Mouse (Mus musculus) kidney, postnatal 0 days (tissue): ENCODE data around the gene Gm19426. TPM values are rescaled to one million over a fixed set of nuclear protein-coding genes. Genes with fewer than 3 reads are reported as not detected.

ENCODE experiments used
- ATAC-seq: fragments of 200-750 bp; cut with Nextera tagmentation; replicated peaks from 2 replicates; pipeline ENCODE4 v1.8.0; 2017; ENCODE audit warnings: low read depth, moderate number of reproducible peaks, moderate TSS enrichment, moderate library complexity; ENCODE audit not compliant: low FRiP score
- DNase-seq: peaks from one replicate; pipeline ENCODE4 v3.0.0-alpha.2; 2016; ENCODE audit warnings: low spot score
- H3K27ac ChIP-seq: fragments of 300-500 bp; sonication (generic); 2 replicates; pipeline ENCODE4 v1.5.1; 2014; ENCODE audit warnings: mild to moderate bottlenecking
- H3K27me3 ChIP-seq: fragments of 300-500 bp; sonication (generic); 2 replicates; pipeline ENCODE4 v1.6.1; 2014; ENCODE audit warnings: low read length, mixed read lengths; ENCODE audit not compliant: insufficient read depth
- H3K36me3 ChIP-seq: fragments of 300-500 bp; sonication (generic); 2 replicates; pipeline ENCODE4 v1.6.1; 2014; ENCODE audit warnings: low read length, mixed read lengths; ENCODE audit not compliant: insufficient read depth
- H3K4me1 ChIP-seq: fragments of 300-500 bp; sonication (generic); replicated peaks from 2 replicates; pipeline ENCODE4 v1.6.1; 2014; ENCODE audit warnings: antibody characterized with exemption, low read length, mixed read lengths; ENCODE audit not compliant: insufficient read depth
- H3K4me2 ChIP-seq: fragments of 300-500 bp; sonication (generic); 2 replicates; pipeline ENCODE4 v1.6.1; 2014; ENCODE audit warnings: mild to moderate bottlenecking, low read length, moderate library complexity, mixed read lengths
- H3K4me3 ChIP-seq: fragments of 300-500 bp; sonication (generic); replicated peaks from 2 replicates; pipeline ENCODE4 v1.5.1; 2014; ENCODE audit warnings: low read depth, low read length
- H3K9ac ChIP-seq: fragments of 300-500 bp; sonication (generic); 2 replicates; pipeline ENCODE4 v1.6.1; 2014; ENCODE audit warnings: low read depth, low read length
- H3K9me3 ChIP-seq: fragments of 300-500 bp; sonication (generic); replicated peaks from 2 replicates; pipeline ENCODE4 v1.6.1; 2016; ENCODE audit warnings: low read length, inconsistent platforms, mixed read lengths
- CTCF ChIP-seq: IDR thresholded peaks from 2 replicates; pipeline ENCODE4 v1.5.1; 2016; ENCODE audit warnings: antibody characterized with exemption, low read depth, mild to moderate bottlenecking, moderate library complexity
- WGBS: fragments of 180-500 bp; shearing (Covaris S2); extraction: QIAGEN DNeasy Blood & Tissue Kit; methylation state at CpG from one replicate; pipeline ENCODE4 v1.1.7; 2014; 5-methylcytosine and 5-hydroxymethylcytosine counted together
- polyA plus RNA-seq: library from polyadenylated mRNA; unstranded; fragments of >200 nt; fragmentation: Nextera tagmentation; extraction: Ambion mirVana; gene quantifications from 2 replicates; pipeline ENCODE4 v1.2.1, GENCODE M21; 2015

The Gm19426 gene
- polyA plus RNA-seq, 1 experiment from 2014 or later = 9.3 TPM

GRCm38 (mm10) chr2:84721182-84721581 is 22.3 kb downstream of the Gm19426 start:
- no peak overlapping the region for H3K27ac ChIP-seq
- no peak for ATAC-seq
- H3K4me2 ChIP-seq = no peak overlapping the region
- H3K36me3 ChIP-seq = peaks cover 16% of the 10 kb centered on the region
- H3K9ac ChIP-seq = no peak overlapping the region
- WGBS = 65% methylated on average over 3 of the region's 3 CpGs
- no peak overlapping the region for H3K4me3 ChIP-seq
- H3K27me3 ChIP-seq = no peaks in the 10 kb centered on the region
- H3K4me1 ChIP-seq = 0 out of 2 replicates have a peak, but pooled peaks cover 1% of the 10 kb centered on the region
- DNase-seq = no peak
- TF ChIP-seq CTCF = no peak
- H3K9me3 ChIP-seq = no peaks in the 10 kb centered on the region

GRCm38 (mm10) chr2:84720718-84721117 is 22.7 kb downstream of the Gm19426 start:
- Histone ChIP-seq H3K27me3 (no peaks in the 10 kb centered on the region), H3K9me3 (no peaks in the 10 kb centered on the region), H3K4me2 (no peak overlapping the region), H3K4me1 (no peaks in the 10 kb centered on the region), H3K4me3 (no peak overlapping the region), H3K27ac (no peak overlapping the region), H3K9ac (no peak overlapping the region), H3K36me3 (peaks cover 16% of the 10 kb centered on the region)
- no peak for TF ChIP-seq CTCF
- DNase-seq = no peak
- 87% methylated on average over 2 of the region's 2 CpGs for WGBS
- ATAC-seq = no peak

DNA sequence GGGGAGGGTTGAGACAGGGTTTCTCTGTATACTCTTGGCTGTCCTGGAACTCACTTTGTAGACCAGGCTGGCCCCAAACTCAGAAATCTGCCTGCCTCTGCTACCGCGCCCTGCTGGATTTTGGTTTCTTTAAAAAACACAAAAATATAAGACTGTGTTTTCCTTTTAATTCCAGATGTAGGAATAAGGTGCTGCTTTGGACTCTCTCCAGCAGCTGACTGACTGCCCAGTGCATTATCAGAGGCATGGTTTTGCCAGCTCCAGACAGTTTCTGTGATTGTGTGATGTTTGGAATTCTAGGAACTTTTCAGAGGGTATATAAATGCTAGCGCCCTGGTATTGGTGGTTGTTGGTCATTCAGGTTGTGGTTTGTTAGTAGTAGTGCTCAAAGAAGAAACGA is 26.1 kb downstream of the Gm19426 start:
- no peak overlapping the region for H3K4me3 ChIP-seq
- H3K4me2 ChIP-seq = no peak overlapping the region
- no peak for TF ChIP-seq CTCF
- H3K9ac ChIP-seq = no peak overlapping the region
- 98% methylated on average over 4 of the region's 4 CpGs for WGBS
- no peaks in the 10 kb centered on the region for H3K9me3 ChIP-seq
- H3K36me3 ChIP-seq = peaks cover 4% of the 10 kb centered on the region; the same call in 1 of the 2 replicates
- ATAC-seq (no peak), DNase-seq (no peak)
- H3K27ac ChIP-seq = no peak overlapping the region
- no peaks in the 10 kb centered on the region for H3K27me3 ChIP-seq
- H3K4me1 ChIP-seq = peaks cover 4% of the 10 kb centered on the region; the same call in 1 of the 2 replicates

DNA sequence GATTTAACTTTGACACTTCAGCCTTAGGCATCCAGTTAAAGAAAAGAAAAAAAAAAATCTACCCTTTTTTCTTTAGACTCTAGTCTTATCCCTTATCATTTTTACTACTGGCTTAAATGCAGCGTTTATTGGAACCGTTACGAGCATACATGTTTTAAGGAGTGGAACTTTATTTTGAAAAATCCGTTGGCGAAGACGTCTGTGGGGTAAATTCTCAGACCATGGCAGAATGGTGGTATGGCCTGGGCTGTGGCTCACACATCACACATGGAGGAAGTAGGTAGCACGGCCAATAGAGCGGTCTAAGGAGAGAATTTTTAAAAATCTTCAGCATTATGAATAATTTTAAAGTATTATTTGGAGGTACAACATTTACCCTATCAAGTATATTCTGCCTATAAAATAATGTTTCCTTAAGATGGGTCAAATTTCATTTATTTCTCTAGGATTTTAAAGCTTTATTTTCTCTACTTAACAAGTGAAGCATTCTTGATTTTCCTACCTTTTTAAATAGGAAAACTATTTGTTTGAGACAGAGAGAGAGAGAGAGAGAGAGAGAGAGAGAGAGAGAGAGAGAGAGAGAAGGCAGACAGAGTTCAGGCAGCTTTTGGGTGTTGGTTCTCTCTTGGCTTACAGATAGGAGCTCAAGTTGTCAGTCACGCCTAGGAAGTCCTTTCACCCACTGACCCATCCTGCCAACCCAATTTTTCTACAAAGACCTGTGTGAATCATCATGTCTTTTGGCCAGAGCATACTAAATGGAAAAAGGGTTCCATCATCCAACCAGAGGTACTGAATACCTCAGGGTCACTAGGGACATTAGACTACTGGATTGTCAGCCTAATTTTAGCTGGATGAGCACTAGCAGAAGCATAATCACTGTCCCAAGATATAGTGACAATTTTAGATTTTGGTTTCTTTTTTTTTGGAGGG is 26.8 kb downstream of the Gm19426 start:
- DNase-seq (no peak), ATAC-seq (no peak)
- peak overlapping the region; percentile 98 for H3K4me3 ChIP-seq
- H3K9me3 ChIP-seq = no peaks in the 10 kb centered on the region
- H3K27ac ChIP-seq = peak overlapping the region; percentile 98
- TF ChIP-seq CTCF = no peak
- peak overlapping the region; percentile 67 for H3K4me2 ChIP-seq
- H3K36me3 ChIP-seq = no peaks in the 10 kb centered on the region
- H3K27me3 ChIP-seq = no peaks in the 10 kb centered on the region
- peak overlapping the region; percentile 48 for H3K9ac ChIP-seq
- H3K4me1 ChIP-seq = peaks cover 4% of the 10 kb centered on the region; the same call in 1 of the 2 replicates
- WGBS = 27% methylated on average over 9 of the region's 9 CpGs

GRCm38 (mm10) chr2:84715562-84716361 is 27.7 kb downstream of the Gm19426 start:
- H3K36me3 ChIP-seq = 0 out of 2 replicates have a peak, but pooled peaks cover under 1% of the 10 kb centered on the region
- H3K27ac ChIP-seq = peak overlapping the region; percentile 98
- DNase-seq = peak; percentile 99
- peak; percentile 95 for ATAC-seq
- peak overlapping the region; percentile 48 for H3K9ac ChIP-seq
- peak overlapping the region; percentile 98 for H3K4me3 ChIP-seq
- peaks cover 4% of the 10 kb centered on the region; the same call in 1 of the 2 replicates for H3K4me1 ChIP-seq
- no peaks in the 10 kb centered on the region for H3K9me3 ChIP-seq
- TF ChIP-seq CTCF = no peak
- WGBS = under 1% methylated on average over 33 of the region's 33 CpGs
- peak overlapping the region; percentile 67 for H3K4me2 ChIP-seq
- H3K27me3 ChIP-seq = no peaks in the 10 kb centered on the region

DNA sequence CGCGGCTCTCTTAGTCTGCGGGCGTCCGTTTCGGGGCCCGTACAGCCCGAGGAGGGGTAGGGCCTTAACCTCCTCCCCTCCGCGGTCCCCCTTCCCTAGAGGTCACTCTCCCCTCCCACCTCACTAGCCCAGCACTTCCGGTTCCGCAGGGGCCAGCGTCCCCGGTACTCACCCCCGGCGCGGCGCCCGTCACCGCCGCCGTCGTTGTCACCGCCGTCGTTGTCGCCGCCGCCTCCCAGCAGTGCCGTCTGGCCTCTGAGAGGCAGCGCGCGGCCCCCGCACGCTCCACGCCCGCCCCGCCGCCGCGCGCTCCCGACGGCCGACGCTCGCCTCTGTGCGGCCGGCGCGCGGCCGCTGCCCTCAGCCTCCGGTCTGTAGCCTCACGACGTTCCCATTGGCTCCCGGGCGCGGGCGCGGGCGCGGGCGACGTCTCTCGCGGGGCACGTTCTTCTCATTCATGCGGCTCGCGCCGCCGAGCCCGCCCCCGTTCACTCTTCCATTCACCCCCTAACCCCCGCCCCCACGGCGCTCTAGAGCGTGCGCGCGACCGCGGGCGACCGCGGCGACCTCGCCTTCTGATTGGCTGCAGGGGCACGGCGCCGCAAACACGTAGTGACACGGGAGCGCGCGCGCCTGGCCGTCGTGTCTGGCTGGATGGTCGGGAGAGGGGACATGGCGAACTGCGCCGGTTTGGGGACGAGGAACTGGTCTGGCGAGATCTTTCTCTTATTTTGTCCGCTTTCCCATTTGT is 28.5 kb downstream of the Gm19426 start, which contains the start of gene Zdhhc5:
TSS of gene Zdhhc5 (minus strand) at position 370 of the 751 bp plus-strand sequence.
- Histone ChIP-seq H3K4me1 (peaks cover 4% of the 10 kb centered on the region; the same call in 1 of the 2 replicates), H3K36me3 (0 out of 2 replicates have a peak, but pooled peaks cover 7% of the 10 kb centered on the region), H3K27me3 (no peaks in the 10 kb centered on the region), H3K4me3 (peak within 1 kb of the TSS; percentile 98), H3K9me3 (no peaks in the 10 kb centered on the region), H3K27ac (peak within 1 kb of the TSS; percentile 98), H3K4me2 (peak within 1 kb of the TSS; percentile 83), H3K9ac (peak within 1 kb of the TSS; percentile 94)
- DNase-seq (peak; percentile 98), ATAC-seq (peak; percentile 96)
- under 1% methylated on average over 88 of the region's 107 CpGs for WGBS
- no peak for TF ChIP-seq CTCF
